16 mouse cellular contexts compared by ENCODE assay signal in genomic region chr2:14199621-14200020, GRCm38 (mm10). TPM values are rescaled to one million over a fixed set of nuclear protein-coding genes. Genes with fewer than 3 reads are reported as not detected.
A peak's percentile ranks its signal among the peaks of the same experiment; 100 is the strongest.
DNase-seq lines count a peak whose midpoint lies in the region; ATAC-seq and TF ChIP-seq lines count a peak whose summit lies in the region.
"Had no signal": no experiment of that assay in that cellular context is flagged by ENCODE, and none has a peak within 500 bp of the region (broad histone marks: within the 10 kb centered on the region; RNA-seq: fewer than 3 reads in every experiment).

No protein-coding gene starts in this region.

- peak; percentile 30; the same call in 1 of the 2 replicates for ATAC-seq in forebrain, postnatal 0 days
- no peak for ATAC-seq in forebrain, embryonic 15.5 days (replicated peaks)
- peak; percentile 52 for ATAC-seq in granulocyte monocyte progenitor cell, adult 5-6 weeks (replicated peaks; ENCODE audit: poor library complexity, severe bottlenecking)
- no peak for ATAC-seq in activated CD4-positive, CD25-positive, alpha-beta regulatory T cell, adult 4 months
- ATAC-seq: forebrain, embryonic 16.5 days; liver, postnatal 0 days had no signal

- H3K4me2 ChIP-seq in forebrain, postnatal 0 days (ENCODE audit: low read depth) = no peak overlapping the region
- H3K4me2 ChIP-seq in forebrain, embryonic 15.5 days (replicated peaks) = no peak overlapping the region
- H3K4me2 ChIP-seq: embryonic facial prominence, embryonic 15.5 days; midbrain, embryonic 12.5 days had no signal

- no peak overlapping the region for H3K9ac ChIP-seq in forebrain, postnatal 0 days
- H3K9ac ChIP-seq in forebrain, embryonic 15.5 days (replicated peaks) = no peak overlapping the region
- H3K9ac ChIP-seq: embryonic facial prominence, embryonic 15.5 days; liver, postnatal 0 days; midbrain, embryonic 12.5 days had no signal

- no peaks in the 10 kb centered on the region for H3K4me1 ChIP-seq in forebrain, postnatal 0 days (ENCODE audit: insufficient read depth)
- no peaks in the 10 kb centered on the region for H3K4me1 ChIP-seq in forebrain, embryonic 15.5 days
- H3K4me1 ChIP-seq: embryonic facial prominence, embryonic 15.5 days; midbrain, embryonic 12.5 days had no signal

- H3K27me3 ChIP-seq in forebrain, postnatal 0 days (ENCODE audit: insufficient read depth, low read length) = no peaks in the 10 kb centered on the region
- no peaks in the 10 kb centered on the region for H3K27me3 ChIP-seq in forebrain, embryonic 15.5 days
- H3K27me3 ChIP-seq: embryonic facial prominence, embryonic 15.5 days; midbrain, embryonic 12.5 days had no signal

- no peaks in the 10 kb centered on the region for H3K9me3 ChIP-seq in forebrain, postnatal 0 days (ENCODE audit: low read length)
- no peaks in the 10 kb centered on the region for H3K9me3 ChIP-seq in forebrain, embryonic 15.5 days
- H3K9me3 ChIP-seq: embryonic facial prominence, embryonic 15.5 days; midbrain, embryonic 12.5 days had no signal

- no peaks in the 10 kb centered on the region for H3K36me3 ChIP-seq in forebrain, postnatal 0 days (ENCODE audit: insufficient read depth)
- no peaks in the 10 kb centered on the region for H3K36me3 ChIP-seq in forebrain, embryonic 15.5 days
- H3K36me3 ChIP-seq: embryonic facial prominence, embryonic 15.5 days; midbrain, embryonic 12.5 days had no signal

- no peak overlapping the region for H3K27ac ChIP-seq in forebrain, postnatal 0 days (ENCODE audit: low read depth, low read length)
- no peak overlapping the region for H3K27ac ChIP-seq in forebrain, embryonic 15.5 days (replicated peaks)
- H3K27ac ChIP-seq: embryonic facial prominence, embryonic 15.5 days; midbrain, embryonic 12.5 days had no signal

- DNase-seq in forebrain, postnatal 0 days = no peak
- peak; percentile 2 for DNase-seq in left cerebral cortex, postnatal 4 days
- no peak for DNase-seq in left cerebral cortex, adult 18-20 months (ENCODE audit: low spot score in 2 of 2)
- peak; percentile 82 for DNase-seq in cerebellum, adult 9-10 months
- no peak for DNase-seq in kidney, adult 18-20 months
- DNase-seq: kidney, postnatal 25 days; liver, postnatal 0 days; spleen, adult 18-20 months had no signal

- intact Hi-C loops in left cerebral cortex, postnatal 4 days (cut with DNase I) = no loop called here

- TF ChIP-seq CTCF in forebrain, postnatal 0 days (IDR thresholded peaks at IDR 0.05; ENCODE audit: low read depth) = no peak

- no peak overlapping the region for H3K4me3 ChIP-seq in forebrain, postnatal 0 days (ENCODE audit: low read depth, low read length)
- no peak overlapping the region for H3K4me3 ChIP-seq in forebrain, embryonic 15.5 days
- H3K4me3 ChIP-seq: embryonic facial prominence, embryonic 15.5 days; midbrain, embryonic 12.5 days had no signal

- 51% methylated on average over 2 of the region's 2 CpGs for WGBS in forebrain, postnatal 0 days
- 46% methylated on average over 2 of the region's 2 CpGs for WGBS in forebrain, embryonic 15.5 days

RNA-seq across cellular contexts. Expression of gene Tmem236, which starts 25.3 kb away (rescaled TPM):
- 0.23 and 0.24 TPM in 2 replicates for total RNA-seq in forebrain, postnatal 0 days (2014; rRNA removed)
- polyA plus RNA-seq in forebrain, postnatal 0 days (2015; fragmentation: Nextera tagmentation; extraction: Ambion mirVana) = 0.12 and 0.13 TPM in 2 replicates
- polyA plus RNA-seq in forebrain, embryonic 15.5 days (2015; fragmentation: Nextera tagmentation; extraction: Ambion mirVana) = 0.11 TPM in 2 replicates
- under 1 TPM in 1 of 2 experiments, not detected in 1; 0.14 TPM for total RNA-seq in left cerebral cortex, postnatal 4 days (2021)
- under 1 TPM; 0.12 to 0.14 TPM for total RNA-seq in left cerebral cortex, adult 18-20 months (2021)
- total RNA-seq in granulocyte monocyte progenitor cell, adult 5-6 weeks (2014; fragmentation: Nextera tagmentation) = not detected in 2 replicates
- not detected in 2 replicates for total RNA-seq in granulocyte monocyte progenitor cell, adult 5-6 weeks (2017)
- not detected for polyA plus RNA-seq in activated CD4-positive, CD25-positive, alpha-beta regulatory T cell, adult 4 months (2017; shearing (Covaris generic))
- total RNA-seq: ES-E14; hematopoietic stem cell, adult 5-6 weeks had no signal
- polyA plus RNA-seq: liver, postnatal 0 days had no signal

RNA-seq across cellular contexts. Expression of gene Mrc1, which starts 29.6 kb away (rescaled TPM):
- 9.9 and 17.1 TPM in 2 replicates for total RNA-seq in forebrain, postnatal 0 days (2014; rRNA removed)
- polyA plus RNA-seq in forebrain, postnatal 0 days (2015; fragmentation: Nextera tagmentation; extraction: Ambion mirVana) = 3.6 and 4.1 TPM in 2 replicates
- 3.6 and 4.1 TPM in 2 replicates for polyA plus RNA-seq in forebrain, embryonic 15.5 days (2015; fragmentation: Nextera tagmentation; extraction: Ambion mirVana)
- total RNA-seq in left cerebral cortex, postnatal 4 days (2021) = 10 to 100 TPM; 10.7 to 12.3 TPM
- 1 to 10 TPM; 4.8 to 5.2 TPM for total RNA-seq in left cerebral cortex, adult 18-20 months (2021)
- 0.88 and 1.4 TPM in 2 replicates for total RNA-seq in granulocyte monocyte progenitor cell, adult 5-6 weeks (2014; fragmentation: Nextera tagmentation)
- 0.82 and 1.1 TPM in 2 replicates for total RNA-seq in granulocyte monocyte progenitor cell, adult 5-6 weeks (2017)
- under 1 TPM in 1 of 2 experiments, not detected in 1; 0.14 TPM for polyA plus RNA-seq in activated CD4-positive, CD25-positive, alpha-beta regulatory T cell, adult 4 months (2017; shearing (Covaris generic))

Comparison
In these comparisons a context has a peak if more than half of its experiments do, and no peak if none do; other contexts are left out.
1. ATAC-seq: peak in forebrain, postnatal 0 days (single experiment) and granulocyte monocyte progenitor cell, adult 5-6 weeks (single experiment); none in forebrain, embryonic 15.5 days (single experiment) and activated CD4-positive, CD25-positive, alpha-beta regulatory T cell, adult 4 months (single experiment).
2. DNase-seq: peak in left cerebral cortex, postnatal 4 days (single experiment) and cerebellum, adult 9-10 months (single experiment); none in forebrain, postnatal 0 days (single experiment), left cerebral cortex, adult 18-20 months (0 of 2) and kidney, adult 18-20 months (single experiment).